Mouse (Mus musculus) ovary, postnatal 14 days (tissue): ENCODE measurements at regions not wholly inside any gene's neighbourhood (a gene's known extent, or its start where the extent isn't known, plus 50 kb on each side); places are given as distances from the start of the nearest gene placed in this dataset.

Source experiments
- DNase-seq: peaks from one replicate; pipeline ENCODE4 v3.0.0; 2022; ENCODE audit warnings: low spot score

DNA sequence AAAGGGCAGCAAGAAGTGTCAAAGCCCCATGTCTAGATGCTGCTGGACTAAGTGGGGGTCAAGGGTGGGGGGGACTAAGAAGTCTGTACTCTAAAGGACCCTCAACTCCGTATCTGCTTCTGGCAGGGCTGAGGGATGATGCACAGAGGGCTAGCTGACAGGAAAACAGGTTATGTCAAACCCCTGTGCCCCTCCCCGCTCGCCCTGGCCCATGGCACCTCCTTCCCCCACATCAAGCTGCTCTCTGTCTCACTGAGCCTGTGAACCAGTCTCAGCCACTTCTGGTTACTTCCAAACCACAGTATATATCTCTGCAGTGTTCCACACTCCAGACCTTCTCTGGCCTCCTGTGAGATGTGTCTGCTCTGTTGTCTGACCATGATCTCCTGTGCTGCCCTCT is 63.8 kb upstream of the Ubl3 start:
- DNase-seq: no peak

DNA sequence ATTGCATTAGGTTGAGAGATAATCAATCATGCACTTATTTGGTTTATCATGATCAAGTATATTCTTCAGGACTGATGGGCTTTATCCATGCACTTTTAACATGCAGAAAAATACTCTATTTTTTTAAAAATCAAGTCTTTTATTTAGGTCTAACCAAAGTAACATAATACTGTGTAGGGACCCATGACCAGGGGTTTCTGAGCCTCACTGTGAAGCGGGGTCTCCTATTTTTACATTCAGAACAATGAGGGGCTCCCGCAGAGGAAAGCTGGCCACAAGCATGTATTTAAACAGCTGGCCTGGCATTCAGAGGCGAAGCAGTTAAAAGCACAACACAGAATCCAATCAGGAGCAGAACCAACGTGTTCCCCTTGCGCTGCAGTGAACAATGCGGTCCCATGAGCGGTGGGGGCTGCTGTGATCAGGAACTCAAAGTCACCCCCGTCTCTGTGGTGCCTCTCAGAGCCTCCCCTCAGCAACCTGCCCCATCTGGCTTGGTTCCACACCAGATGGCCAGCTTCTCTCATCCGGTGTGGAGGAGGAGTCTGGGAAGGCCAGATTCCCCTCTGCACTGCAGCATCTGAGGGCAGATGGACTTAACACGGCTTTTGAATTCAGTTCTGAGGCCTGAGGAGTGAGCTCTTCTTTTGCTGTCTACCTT is 63.2 kb upstream of the Ubl3 start:
- peak; percentile 44 for DNase-seq

DNA sequence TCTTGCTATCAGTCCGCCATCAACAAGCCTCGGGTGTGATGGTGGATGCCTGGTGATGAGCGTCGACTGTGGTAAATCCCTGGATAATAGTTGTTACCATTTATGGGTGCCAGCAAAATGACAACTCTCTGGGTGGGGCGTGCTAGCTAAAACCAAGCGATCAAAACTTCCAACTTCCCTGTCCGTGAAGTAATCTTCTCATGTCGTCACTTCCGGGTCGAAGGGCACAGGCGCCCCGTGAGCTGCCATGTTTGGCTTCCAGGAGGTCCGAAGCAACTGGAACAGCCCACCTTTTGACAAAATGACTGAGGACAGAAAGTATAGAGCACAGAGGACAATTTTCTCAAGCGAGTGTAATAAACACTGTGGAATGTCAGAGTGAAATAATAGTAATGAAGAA is 62.5 kb upstream of the Ubl3 start:
- DNase-seq: no peak

DNA sequence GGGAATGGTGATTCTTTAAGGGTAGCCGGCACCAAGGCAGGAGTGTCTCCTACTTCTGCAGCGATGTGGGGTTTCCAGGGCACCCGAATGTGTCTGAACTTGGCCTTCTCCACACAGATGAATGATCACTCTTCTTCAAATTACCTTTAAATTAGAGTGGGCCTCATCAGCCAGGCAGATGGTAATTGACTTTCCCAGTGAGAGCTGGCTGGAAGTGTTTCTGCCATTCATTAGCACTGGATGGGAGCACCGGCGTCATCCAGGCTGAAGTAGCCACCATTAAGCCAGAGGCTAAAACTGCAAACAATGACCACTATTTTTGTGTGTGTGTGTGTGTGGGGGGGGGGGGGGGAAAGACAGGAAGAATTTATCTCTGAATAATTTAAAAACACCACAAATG is 58.7 kb upstream of the Ubl3 start:
- no peak for DNase-seq

DNA sequence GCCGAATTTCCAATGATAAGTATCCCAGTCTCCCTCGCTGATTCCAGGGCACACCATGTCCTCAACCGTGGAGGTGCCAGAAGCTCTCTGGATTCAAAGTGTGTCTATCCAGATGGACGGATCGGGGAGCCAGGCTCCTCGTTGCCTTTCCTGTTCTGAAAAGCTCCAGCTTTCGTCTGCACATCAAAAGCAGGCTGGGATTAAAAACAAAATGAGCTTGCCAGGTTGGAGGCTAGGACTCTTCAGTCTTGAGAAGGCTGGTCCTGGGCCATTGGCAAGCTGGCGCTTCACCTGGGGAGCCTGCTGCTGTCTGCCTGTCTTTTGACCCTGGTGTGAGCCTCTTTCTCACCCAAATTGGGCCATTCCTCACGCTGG is 56.9 kb upstream of the Ubl3 start:
- no peak for DNase-seq

DNA sequence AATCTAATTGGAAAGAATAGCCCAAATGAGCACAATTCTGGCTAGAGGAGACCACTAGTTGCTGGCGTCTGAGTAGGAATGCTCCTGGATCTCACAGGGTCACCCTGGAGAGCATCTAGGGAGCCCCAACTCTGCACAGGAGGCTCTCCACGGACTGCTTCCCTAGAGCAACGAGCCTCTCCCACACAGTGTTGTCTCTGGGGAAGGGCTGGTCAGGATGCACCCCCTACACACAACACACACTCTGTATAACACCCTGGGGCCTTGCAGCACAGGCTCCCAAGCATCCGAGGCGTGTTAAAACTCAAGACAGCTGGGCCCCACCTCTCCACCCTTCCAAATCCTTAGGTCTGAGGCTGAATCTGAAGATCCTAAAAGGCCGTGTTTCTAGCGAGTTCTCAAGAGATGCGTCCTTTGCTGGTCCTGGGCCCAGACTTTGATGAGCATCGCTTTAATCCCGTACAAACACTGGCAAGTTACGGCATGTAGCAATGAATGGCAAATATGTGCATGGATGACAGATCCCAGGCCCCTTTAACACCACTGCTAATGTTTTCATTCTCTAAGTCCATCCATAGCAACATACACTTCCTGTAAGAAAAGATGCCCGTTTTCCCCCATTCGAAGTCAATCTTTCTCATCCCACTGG is 56.4 kb upstream of the Ubl3 start:
- DNase-seq: no peak

DNA sequence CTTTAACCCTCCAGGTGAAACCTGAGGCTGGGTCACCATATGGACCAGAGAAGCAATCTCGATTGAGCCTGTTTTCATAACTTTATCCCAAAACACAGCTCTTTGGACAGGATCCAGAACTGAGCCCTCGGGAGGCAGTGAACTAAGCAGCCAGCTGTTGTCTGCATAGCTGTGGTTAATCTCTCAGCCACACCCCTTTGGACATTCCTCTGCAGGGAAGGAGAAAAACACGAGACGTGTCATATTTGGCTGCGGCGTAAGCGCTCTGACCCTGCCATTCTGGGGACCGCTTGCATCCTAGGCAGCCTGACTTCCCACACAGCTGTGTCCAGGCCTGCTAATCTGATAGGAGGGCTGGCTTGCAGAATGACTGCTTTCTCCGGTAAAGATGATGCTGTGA is 55.6 kb upstream of the Ubl3 start:
- peak; percentile 33 for DNase-seq

DNA sequence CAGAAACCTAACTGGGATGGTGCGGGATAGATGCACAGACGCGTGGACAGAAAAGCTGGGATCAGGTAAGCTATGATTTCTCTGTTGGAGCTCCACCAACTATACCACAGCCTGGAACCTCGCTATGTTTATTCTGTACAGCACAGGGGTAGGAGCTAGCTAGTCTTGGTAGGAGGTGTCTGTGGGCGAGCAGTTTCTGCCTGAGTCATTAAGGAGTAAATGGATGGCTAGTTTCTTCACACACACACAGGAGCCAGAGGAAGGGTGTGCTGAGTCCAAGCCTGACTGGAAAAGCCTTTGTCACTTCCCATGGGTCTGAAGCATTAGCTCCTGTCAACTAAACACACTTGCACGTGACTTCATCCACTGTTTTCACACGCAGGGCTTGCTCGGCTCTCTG is 53.1 kb upstream of the Ubl3 start:
- DNase-seq: no peak
